Mouse (Mus musculus) C2C12 (cell line): ENCODE measurements around the gene Rap2b. TPM values are rescaled to one million over a fixed set of nuclear protein-coding genes. Genes with fewer than 3 reads are reported as not detected.

ENCODE experiments used
- H3K27me3 ChIP-seq: one replicate; pipeline ENCODE4 v1.6.1; 2011; ENCODE audit not compliant: control insufficient read depth, insufficient read depth, insufficient read length
- H3K36me3 ChIP-seq: one replicate; pipeline ENCODE4 v1.6.1; 2011; ENCODE audit not compliant: control insufficient read depth, insufficient read depth
- H3K4me3 ChIP-seq: one replicate; pipeline ENCODE4 v1.5.1; 2011; ENCODE audit warnings: mild to moderate bottlenecking, control low read depth; ENCODE audit not compliant: poor library complexity, insufficient read depth, severe bottlenecking
- H3K79me2 ChIP-seq: one replicate; pipeline ENCODE4 v1.6.1; 2011; ENCODE audit not compliant: control insufficient read depth, insufficient read depth
- H3K79me3 ChIP-seq: one replicate; pipeline ENCODE4 v1.6.1; 2011; ENCODE audit warnings: low read depth, control low read depth
- H3ac ChIP-seq: one replicate; pipeline ENCODE3; 2011; ENCODE audit warnings: low read depth; ENCODE audit not compliant: control insufficient read depth, insufficient read length
- CEBPB ChIP-seq: IDR thresholded peaks from one replicate; pipeline ENCODE4 v1.6.1; 2011; ENCODE audit warnings: low read depth, mild to moderate bottlenecking, control low read depth, moderate library complexity
- CTCF ChIP-seq: IDR thresholded peaks from one replicate; pipeline ENCODE4 v1.5.1; 2011; ENCODE audit not compliant: control insufficient read depth, insufficient read depth, insufficient read length
- FOSL1 ChIP-seq: IDR thresholded peaks from one replicate; pipeline ENCODE4 v1.8.0; 2011; ENCODE audit warnings: mild to moderate bottlenecking, low read length; ENCODE audit not compliant: poor library complexity, insufficient read depth, severe bottlenecking
- MAX ChIP-seq: IDR thresholded peaks from one replicate; pipeline ENCODE4 v1.6.1; 2011; ENCODE audit warnings: mild to moderate bottlenecking, control low read depth
- MYOD1 ChIP-seq: IDR thresholded peaks from one replicate; pipeline ENCODE4 v1.6.1; 2011; ENCODE audit warnings: low read depth; ENCODE audit not compliant: control insufficient read depth, insufficient read length
- MYOG ChIP-seq: IDR thresholded peaks from one replicate; pipeline ENCODE4 v1.6.1; 2011; ENCODE audit not compliant: control insufficient read depth, insufficient read length; ENCODE audit errors: extremely low read depth
- USF1 ChIP-seq: IDR thresholded peaks from one replicate; pipeline ENCODE4 v1.6.1; 2011; ENCODE audit warnings: low read depth, mild to moderate bottlenecking, control low read depth, moderate library complexity
- polyA plus RNA-seq: library from polyadenylated mRNA; unstranded; fragments of >200 nt; fragmentation: generic; extraction: Trizol; gene quantifications from one replicate; pipeline ENCODE4 v1.2.1, GENCODE M21; 2012; ENCODE audit warnings: missing spikeins

Gene Rap2b
- polyA plus RNA-seq, 1 experiment: 4.5 TPM

GRCm38 (mm10) chr3:61337230-61337629 is 24.2 kb upstream of the Rap2b start:
- Histone ChIP-seq H3ac (no peak overlapping the region), H3K4me3 (no peak overlapping the region), H3K36me3 (no peaks in the 10 kb centered on the region), H3K27me3 (no peaks in the 10 kb centered on the region), H3K79me2 (no peaks in the 10 kb centered on the region), H3K79me3 (no peaks in the 10 kb centered on the region)
- TF ChIP-seq MYOD1 (no peak), MAX (no peak), CTCF (no peak), MYOG (no peak), CEBPB (no peak)

GRCm38 (mm10) chr3:61340321-61340720 is 21.1 kb upstream of the Rap2b start:
- Histone ChIP-seq H3ac (no peak overlapping the region), H3K27me3 (no peaks in the 10 kb centered on the region), H3K36me3 (no peaks in the 10 kb centered on the region), H3K79me2 (no peaks in the 10 kb centered on the region), H3K4me3 (no peak overlapping the region), H3K79me3 (no peaks in the 10 kb centered on the region)
- TF ChIP-seq MAX: no peak
- no peak for TF ChIP-seq MYOG
- TF ChIP-seq USF1: no peak
- TF ChIP-seq FOSL1: no peak
- TF ChIP-seq CEBPB: no peak
- TF ChIP-seq CTCF: no peak
- no peak for TF ChIP-seq MYOD1

DNA sequence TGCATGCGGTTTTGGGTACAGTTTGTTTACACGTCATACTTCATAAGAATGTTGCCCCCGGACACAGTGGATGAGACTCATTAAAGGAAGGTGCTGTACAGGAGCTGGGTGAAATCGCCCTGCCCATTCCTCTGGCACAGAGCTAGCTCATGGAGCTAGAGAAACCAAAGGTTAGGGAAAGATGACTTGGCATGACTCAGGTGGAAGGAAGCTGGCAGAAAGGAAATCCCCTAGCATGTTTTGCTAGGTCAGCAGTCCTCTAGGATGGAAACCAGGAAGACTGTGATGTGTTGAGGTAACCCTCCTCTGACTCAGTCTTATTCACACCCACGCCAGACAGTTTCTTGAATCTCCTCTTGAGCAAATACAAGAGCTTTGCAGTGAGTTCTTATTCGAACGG is 17.4 kb upstream of the Rap2b start:
- no peak overlapping the region for H3ac ChIP-seq

DNA sequence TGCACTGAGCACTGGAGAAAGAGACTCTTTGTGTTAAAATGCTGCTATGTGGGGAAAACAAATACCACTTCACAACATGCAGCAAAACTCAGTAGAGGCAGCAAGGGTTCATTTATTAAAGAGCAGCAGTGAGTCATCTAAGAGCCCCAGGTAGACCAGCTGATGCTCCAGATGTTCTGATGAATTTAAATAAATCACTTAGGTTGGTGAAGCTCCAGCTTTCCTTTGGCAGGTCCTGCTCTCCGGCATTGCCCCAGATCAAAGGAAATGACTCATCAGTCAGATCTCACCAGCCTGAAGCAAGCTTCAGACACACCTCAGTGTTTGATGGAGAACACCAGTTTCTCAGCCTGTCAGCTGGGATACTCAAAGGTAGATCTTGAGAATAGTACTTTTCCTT is 15.8 kb upstream of the Rap2b start:
- Histone ChIP-seq H3K27me3 (no peaks in the 10 kb centered on the region), H3K36me3 (no peaks in the 10 kb centered on the region), H3K79me2 (no peaks in the 10 kb centered on the region), H3K4me3 (no peak overlapping the region), H3ac (no peak overlapping the region), H3K79me3 (no peaks in the 10 kb centered on the region)
- TF ChIP-seq MAX (no peak), USF1 (no peak), CEBPB (no peak), MYOD1 (no peak), CTCF (no peak), MYOG (no peak), FOSL1 (no peak)

More for the DNA sequence above, 17.4 kb upstream of the Rap2b start:
- Histone ChIP-seq H3K79me2 (no peaks in the 10 kb centered on the region), H3K27me3 (no peaks in the 10 kb centered on the region), H3K36me3 (no peaks in the 10 kb centered on the region), H3K4me3 (no peak overlapping the region), H3K79me3 (no peaks in the 10 kb centered on the region)
- peak; percentile 50 for TF ChIP-seq FOSL1
- TF ChIP-seq MYOG: no peak
- TF ChIP-seq CEBPB: no peak
- TF ChIP-seq MYOD1: no peak
- peak; percentile 23 for TF ChIP-seq MAX
- no peak for TF ChIP-seq USF1
- TF ChIP-seq CTCF: no peak

DNA sequence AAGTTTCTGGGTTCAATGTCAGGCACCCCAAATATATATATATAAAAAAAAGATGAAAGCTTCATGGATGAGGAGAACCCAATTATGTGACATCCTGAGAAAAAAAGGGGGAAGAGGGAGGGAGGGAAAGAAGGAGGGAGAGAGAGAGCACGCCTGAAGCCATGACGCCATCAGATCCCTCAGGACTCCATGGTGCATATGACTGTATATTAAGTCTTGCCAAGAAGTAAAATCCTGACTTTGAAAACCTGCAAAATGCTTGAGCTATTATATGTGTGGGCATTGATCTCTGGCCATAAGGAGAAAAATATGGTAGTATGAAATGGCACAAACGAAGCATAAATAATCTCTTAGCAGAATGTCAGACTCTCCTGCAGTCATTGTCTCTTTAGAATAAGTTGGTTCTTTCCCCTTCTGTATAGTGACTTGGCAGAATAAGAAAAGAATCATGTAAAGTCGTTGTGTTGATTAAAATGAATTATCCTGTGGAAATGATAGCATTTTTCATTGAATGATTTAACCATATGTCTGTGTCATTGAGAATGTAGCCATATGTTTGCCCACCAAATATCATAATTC is 13.3 kb upstream of the Rap2b start:
- H3K79me3 ChIP-seq: no peaks in the 10 kb centered on the region
- TF ChIP-seq FOSL1 (no peak), CTCF (no peak), CEBPB (no peak), MYOD1 (no peak), USF1 (no peak), MAX (no peak), MYOG (no peak)
- no peak overlapping the region for H3K4me3 ChIP-seq
- H3K27me3 ChIP-seq: no peaks in the 10 kb centered on the region
- no peak overlapping the region for H3ac ChIP-seq
- H3K36me3 ChIP-seq: no peaks in the 10 kb centered on the region
- H3K79me2 ChIP-seq: no peaks in the 10 kb centered on the region

DNA sequence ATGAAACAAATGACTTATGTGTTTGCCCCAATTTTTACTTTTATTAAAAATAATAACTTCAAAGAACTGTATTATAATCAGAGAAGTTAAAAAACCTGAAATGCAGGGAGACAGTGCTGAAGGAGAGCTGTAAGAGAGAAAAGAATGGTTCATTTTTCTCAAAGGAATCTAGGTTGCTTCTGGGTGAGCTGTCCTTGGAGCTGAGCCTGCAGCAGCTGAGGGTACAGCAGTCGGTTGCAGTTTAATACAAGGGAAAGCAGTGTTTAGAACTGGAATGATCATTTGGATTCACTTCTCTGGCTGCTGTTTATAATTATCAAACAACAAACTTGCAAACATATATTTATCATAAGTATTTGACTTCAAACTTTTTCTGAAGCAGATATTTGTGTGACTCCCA is 12.0 kb upstream of the Rap2b start:
- Histone ChIP-seq H3K79me3 (no peaks in the 10 kb centered on the region), H3K4me3 (no peak overlapping the region), H3K27me3 (no peaks in the 10 kb centered on the region), H3ac (no peak overlapping the region), H3K36me3 (no peaks in the 10 kb centered on the region), H3K79me2 (no peaks in the 10 kb centered on the region)
- TF ChIP-seq CTCF: no peak
- TF ChIP-seq MYOG: no peak
- TF ChIP-seq USF1: no peak
- TF ChIP-seq MYOD1: no peak
- no peak for TF ChIP-seq MAX
- TF ChIP-seq FOSL1: no peak
- TF ChIP-seq CEBPB: no peak
